Mouse (Mus musculus) midbrain, embryonic 14.5 days (tissue): ENCODE data around the gene BC029722. TPM values are rescaled to one million over a fixed set of nuclear protein-coding genes. Genes with fewer than 3 reads are reported as not detected.

Experiments used
- polyA plus RNA-seq: library from polyadenylated mRNA; unstranded; fragments of >200 nt; fragmentation: Nextera tagmentation; extraction: Ambion mirVana; gene quantifications from 2 replicates; pipeline ENCODE4 v1.2.1, GENCODE M21; 2014

Gene BC029722
- polyA plus RNA-seq, 1 experiment from 2014 or later: 25.5 TPM

Other genes starting within 250 kb of the BC029722 start
- gene Gss, start 226.6 kb downstream of the BC029722 start, polyA plus RNA-seq: 14.8 and 15.2 TPM in 2 replicates
- gene Myh7b, start 208.2 kb downstream of the BC029722 start, polyA plus RNA-seq: 0.64 and 0.77 TPM in 2 replicates
- 154 and 171 TPM in 2 replicates for gene Trpc4ap, start 127.0 kb downstream of the BC029722 start, polyA plus RNA-seq
- gene Edem2, start 90.0 kb downstream of the BC029722 start, polyA plus RNA-seq: 42.6 and 47.2 TPM in 2 replicates
- not detected in 2 replicates for gene Gm17581, start 83.6 kb downstream of the BC029722 start, polyA plus RNA-seq
- 1.1 and 2.3 TPM in 2 replicates for gene Procr, start 68.3 kb downstream of the BC029722 start, polyA plus RNA-seq
- gene Mmp24, start 44.1 kb downstream of the BC029722 start, polyA plus RNA-seq: 17.7 and 24.6 TPM in 2 replicates
- gene Eif6, start 7.5 kb upstream of the BC029722 start, polyA plus RNA-seq: 129 and 134 TPM in 2 replicates
- 0.38 and 0.41 TPM in 2 replicates for gene Fam83c, start 15.4 kb upstream of the BC029722 start, polyA plus RNA-seq
- 45.0 and 58.6 TPM in 2 replicates for gene Uqcc1, start 110.9 kb upstream of the BC029722 start, polyA plus RNA-seq
- gene Gm15557, start 121.3 kb upstream of the BC029722 start, polyA plus RNA-seq: not detected in 2 replicates
- gene Gdf5, start 125.9 kb upstream of the BC029722 start, polyA plus RNA-seq: 0.36 and 0.70 TPM in 2 replicates
- gene Cep250, start 137.0 kb upstream of the BC029722 start, polyA plus RNA-seq: 10.6 and 12.8 TPM in 2 replicates
- 1.5 and 1.7 TPM in 2 replicates for gene 6430550D23Rik, start 188.6 kb upstream of the BC029722 start, polyA plus RNA-seq
- 379 and 435 TPM in 2 replicates for gene Ergic3, start 188.6 kb upstream of the BC029722 start, polyA plus RNA-seq
- gene Fer1l4, start 233.5 kb upstream of the BC029722 start, polyA plus RNA-seq: 0.09 TPM in 1 of 2 replicates, not detected in the other
- 4.7 and 6.0 TPM in 2 replicates for gene Spag4, start 245.7 kb upstream of the BC029722 start, polyA plus RNA-seq